Mouse (Mus musculus): ENCODE results near the gene 4930524B15Rik. TPM values are rescaled to one million over a fixed set of nuclear protein-coding genes. Genes with fewer than 3 reads are reported as not detected.
"Not testable (repeated sequence)": the region's sequence is repeated elsewhere in the genome, so short reads cannot be mapped to it uniquely, and the experiment has no call there.

Gene 4930524B15Rik
- polyA plus RNA-seq, 1 experiment from 2014 or later = not detected

GRCm38 (mm10) chr11:31949331-31949785 is 16.0 kb upstream of the 4930524B15Rik start:
- Histone ChIP-seq H3K4me1 (peaks cover 10% of the 10 kb centered on the region), H3K9me3 (replicated peaks) (no peaks in the 10 kb centered on the region), H3K4me3 (replicated peaks) (peak overlapping the region; percentile 47), H3K9ac (peak overlapping the region; percentile 29; the same call in 1 of the 2 replicates), H3K36me3 (no peaks in the 10 kb centered on the region), H3K27ac (replicated peaks) (no peak overlapping the region), H3K4me2 (replicated peaks) (peak overlapping the region; percentile 60), H3K27me3 (peaks cover 8% of the 10 kb centered on the region; the same call in 1 of the 2 replicates)
- no peak; the same call in 1 of the 2 replicates for ATAC-seq (ENCODE audit: insufficient number of reproducible peaks, low FRiP score, low TSS enrichment, low read depth)
- 3% methylated on average over 17 of the region's 17 CpGs for WGBS

GRCm38 (mm10) chr11:31960071-31960470 is 5.3 kb upstream of the 4930524B15Rik start:
- Histone ChIP-seq H3K27me3 (no peaks in the 10 kb centered on the region), H3K4me3 (replicated peaks) (no peak overlapping the region), H3K9me3 (replicated peaks) (no peaks in the 10 kb centered on the region), H3K9ac (no peak overlapping the region), H3K36me3 (no peaks in the 10 kb centered on the region), H3K27ac (replicated peaks) (no peak overlapping the region), H3K4me2 (replicated peaks) (no peak overlapping the region), H3K4me1 (no peaks in the 10 kb centered on the region)
- ATAC-seq (ENCODE audit: insufficient number of reproducible peaks, low FRiP score, low TSS enrichment, low read depth) = no peak

GRCm38 (mm10) chr11:31963993-31964392 is 1.4 kb upstream of the 4930524B15Rik start:
- ATAC-seq (ENCODE audit: insufficient number of reproducible peaks, low FRiP score, low TSS enrichment, low read depth) = no peak
- Histone ChIP-seq H3K27me3 (no peaks in the 10 kb centered on the region), H3K4me2 (replicated peaks) (no peak overlapping the region), H3K27ac (replicated peaks) (no peak overlapping the region), H3K4me1 (peaks cover 4% of the 10 kb centered on the region; the same call in 1 of the 2 replicates), H3K4me3 (replicated peaks) (no peak overlapping the region), H3K9me3 (replicated peaks) (no peaks in the 10 kb centered on the region), H3K36me3 (no peaks in the 10 kb centered on the region), H3K9ac (no peak overlapping the region)
- WGBS = 91% methylated on average over 1 of the region's 1 CpGs

- no peaks in the 10 kb centered on the region for H3K9me3 ChIP-seq (replicated peaks)
- no peaks in the 10 kb centered on the region for H3K27me3 ChIP-seq
- no peak overlapping the region for H3K27ac ChIP-seq (replicated peaks)
- 76% methylated on average over 4 of the region's 4 CpGs for WGBS
- no peaks in the 10 kb centered on the region for H3K36me3 ChIP-seq
- no peaks in the 10 kb centered on the region for H3K4me1 ChIP-seq
- no peak for ATAC-seq (ENCODE audit: insufficient number of reproducible peaks, low FRiP score, low TSS enrichment, low read depth)
- H3K9ac ChIP-seq = no peak overlapping the region
- H3K4me3 ChIP-seq (replicated peaks) = no peak overlapping the region
- H3K4me2 ChIP-seq (replicated peaks) = no peak overlapping the region
Observed at GRCm38 (mm10) chr11:31974132-31974531, 8.7 kb downstream of the 4930524B15Rik start.

DNA sequence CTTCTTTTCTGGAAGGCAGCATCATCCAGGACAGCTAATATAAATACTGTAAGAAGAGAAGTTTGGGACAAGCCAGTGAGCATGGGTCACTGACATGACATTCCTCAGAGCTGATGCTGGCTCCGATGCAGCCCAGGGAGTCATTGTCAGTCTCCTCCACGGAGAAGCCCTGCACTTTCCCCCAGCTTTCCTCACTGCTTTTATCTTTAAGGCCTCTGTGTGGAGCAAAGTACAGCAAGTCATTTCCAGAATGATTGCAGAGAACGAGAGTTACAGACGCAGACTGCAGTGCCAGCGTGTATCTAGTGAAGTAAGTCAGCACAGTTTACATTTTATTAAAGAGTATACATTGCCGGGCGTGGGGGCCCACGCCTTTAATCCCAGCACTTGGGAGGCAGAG is 9.4 kb downstream of the 4930524B15Rik start:
- WGBS = 58% methylated on average over 8 of the region's 8 CpGs

GRCm38 (mm10) chr11:31975678-31976077 is 10.3 kb downstream of the 4930524B15Rik start:
- no peaks in the 10 kb centered on the region for H3K36me3 ChIP-seq
- no peaks in the 10 kb centered on the region for H3K27me3 ChIP-seq
- H3K4me3 ChIP-seq (replicated peaks) = no peak overlapping the region
- no peak overlapping the region for H3K4me2 ChIP-seq (replicated peaks)
- no peak for ATAC-seq (ENCODE audit: insufficient number of reproducible peaks, low FRiP score, low TSS enrichment, low read depth)
- H3K9me3 ChIP-seq (replicated peaks) = no peaks in the 10 kb centered on the region
- H3K9ac ChIP-seq = no peak overlapping the region
- WGBS = 80% methylated on average over 5 of the region's 5 CpGs
- H3K4me1 ChIP-seq = no peaks in the 10 kb centered on the region
- no peak overlapping the region for H3K27ac ChIP-seq (replicated peaks)

More for the DNA sequence above, 9.4 kb downstream of the 4930524B15Rik start:
- Histone ChIP-seq H3K9ac (no peak overlapping the region), H3K27me3 (no peaks in the 10 kb centered on the region), H3K27ac (replicated peaks) (no peak overlapping the region), H3K4me1 (no peaks in the 10 kb centered on the region), H3K4me3 (replicated peaks) (no peak overlapping the region), H3K4me2 (replicated peaks) (no peak overlapping the region), H3K9me3 (replicated peaks) (no peaks in the 10 kb centered on the region), H3K36me3 (no peaks in the 10 kb centered on the region)
- no peak for ATAC-seq (ENCODE audit: insufficient number of reproducible peaks, low FRiP score, low TSS enrichment, low read depth)

GRCm38 (mm10) chr11:31976137-31976536 is 10.7 kb downstream of the 4930524B15Rik start:
- H3K27me3 ChIP-seq = no peaks in the 10 kb centered on the region
- no peak overlapping the region for H3K27ac ChIP-seq (replicated peaks)
- H3K4me2 ChIP-seq (replicated peaks) = no peak overlapping the region
- H3K4me1 ChIP-seq = no peaks in the 10 kb centered on the region
- no peaks in the 10 kb centered on the region for H3K36me3 ChIP-seq
- WGBS = 68% methylated on average over 5 of the region's 5 CpGs
- no peak overlapping the region for H3K9ac ChIP-seq
- no peak for ATAC-seq (ENCODE audit: insufficient number of reproducible peaks, low FRiP score, low TSS enrichment, low read depth)
- H3K9me3 ChIP-seq (replicated peaks) = no peaks in the 10 kb centered on the region
- H3K4me3 ChIP-seq (replicated peaks) = no peak overlapping the region

- 89% methylated on average over 5 of the region's 5 CpGs for WGBS
- H3K27me3 ChIP-seq; H3K4me2 ChIP-seq (replicated peaks); ATAC-seq (ENCODE audit: insufficient number of reproducible peaks, low FRiP score, low TSS enrichment, low read depth); H3K9ac ChIP-seq; H3K36me3 ChIP-seq; H3K27ac ChIP-seq (replicated peaks); H3K4me3 ChIP-seq (replicated peaks); H3K9me3 ChIP-seq (replicated peaks); H3K4me1 ChIP-seq: not testable (repeated sequence)
Observed at GRCm38 (mm10) chr11:31980089-31980488, 14.7 kb downstream of the 4930524B15Rik start.

- 83% methylated on average over 7 of the region's 7 CpGs for WGBS
- no peak for ATAC-seq (ENCODE audit: insufficient number of reproducible peaks, low FRiP score, low TSS enrichment, low read depth)
- Histone ChIP-seq H3K4me1 (no peaks in the 10 kb centered on the region), H3K36me3 (no peaks in the 10 kb centered on the region), H3K9me3 (replicated peaks) (no peaks in the 10 kb centered on the region), H3K27ac (replicated peaks) (no peak overlapping the region), H3K4me3 (replicated peaks) (no peak overlapping the region), H3K9ac (no peak overlapping the region), H3K27me3 (no peaks in the 10 kb centered on the region), H3K4me2 (replicated peaks) (no peak overlapping the region)
Observed at GRCm38 (mm10) chr11:31981830-31982229, 16.4 kb downstream of the 4930524B15Rik start.

DNA sequence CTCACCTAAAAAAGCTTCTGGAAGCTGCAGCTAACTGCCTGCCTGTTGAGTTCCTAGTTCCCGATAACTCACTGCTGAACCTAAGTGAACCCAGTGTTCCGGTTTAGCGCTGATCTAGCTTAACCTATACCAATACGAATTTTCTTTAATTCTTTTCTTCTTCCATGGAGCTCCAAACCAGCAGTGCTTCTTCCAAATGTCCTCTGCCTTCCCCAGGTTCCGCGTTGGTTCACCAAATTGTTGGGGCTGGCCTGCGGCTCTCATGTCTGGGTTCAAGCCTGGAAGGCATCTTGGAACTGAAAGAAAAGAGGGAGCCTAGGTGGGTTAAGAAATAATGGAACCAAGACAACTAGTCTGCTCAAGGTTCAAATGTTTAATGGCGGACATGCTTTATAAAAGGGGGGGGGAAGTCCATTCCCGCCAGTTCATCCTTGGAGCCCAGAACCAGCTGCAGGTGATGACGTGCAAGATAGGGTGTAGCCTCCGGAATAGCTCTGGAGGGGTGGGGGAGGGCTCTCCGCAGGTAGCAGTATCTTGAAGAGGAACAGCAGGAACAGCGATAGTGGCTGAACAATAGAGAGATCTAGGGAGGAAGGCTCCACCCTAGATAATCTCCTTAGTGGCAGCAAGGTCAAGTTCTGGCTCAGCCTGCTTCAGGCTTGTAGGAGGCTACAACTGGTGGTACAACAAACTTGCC is 17.0 kb downstream of the 4930524B15Rik start:
- H3K27me3 ChIP-seq; H3K4me3 ChIP-seq (replicated peaks); ATAC-seq (ENCODE audit: insufficient number of reproducible peaks, low FRiP score, low TSS enrichment, low read depth); H3K4me2 ChIP-seq (replicated peaks); H3K4me1 ChIP-seq; H3K9ac ChIP-seq; H3K9me3 ChIP-seq (replicated peaks); H3K27ac ChIP-seq (replicated peaks); H3K36me3 ChIP-seq: not testable (repeated sequence)
- 82% methylated on average over 13 of the region's 13 CpGs for WGBS

DNA sequence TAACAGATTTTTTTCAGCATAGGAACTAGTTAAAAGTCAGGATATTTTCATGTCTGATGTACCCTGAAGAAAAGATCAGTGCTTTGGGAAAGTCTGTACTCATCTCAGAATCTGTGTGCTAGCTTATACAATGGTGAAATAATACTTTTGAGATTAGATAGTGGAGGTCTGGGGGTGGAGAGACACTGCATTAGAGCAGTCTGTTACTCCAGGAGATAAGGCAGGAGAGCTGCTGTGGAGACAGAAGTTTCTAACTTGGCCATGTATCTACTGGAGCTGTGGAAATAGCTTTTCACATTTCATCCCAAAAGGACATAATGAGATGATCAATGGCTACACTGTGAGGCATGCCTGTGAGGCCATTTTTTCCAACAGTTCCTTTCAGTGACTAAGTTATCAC is 17.9 kb downstream of the 4930524B15Rik start:
- ATAC-seq (ENCODE audit: insufficient number of reproducible peaks, low FRiP score, low TSS enrichment, low read depth) = no peak

DNA sequence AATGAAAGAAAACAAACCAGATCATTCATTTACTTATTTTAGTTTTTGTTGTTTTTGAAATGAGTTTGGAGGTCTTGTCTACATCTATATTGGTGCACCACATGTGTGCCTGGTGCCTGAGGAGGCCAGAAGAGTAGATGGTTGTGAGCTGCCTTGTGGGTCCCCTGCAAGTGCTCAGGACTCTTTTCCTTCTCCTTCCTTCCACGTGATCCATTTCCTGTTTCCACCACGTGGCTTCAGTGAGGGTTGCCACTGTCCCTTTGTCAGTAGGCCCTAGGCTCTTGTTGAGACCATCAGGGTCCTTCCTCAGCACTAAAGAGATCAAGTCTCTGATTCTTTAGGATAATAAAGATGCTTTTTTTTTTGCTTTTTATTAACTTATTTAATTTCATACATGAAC is 19.4 kb downstream of the 4930524B15Rik start:
- Histone ChIP-seq H3K27ac (replicated peaks) (no peak overlapping the region), H3K4me3 (replicated peaks) (no peak overlapping the region), H3K9ac (no peak overlapping the region), H3K36me3 (no peaks in the 10 kb centered on the region), H3K4me1 (no peaks in the 10 kb centered on the region), H3K4me2 (replicated peaks) (no peak overlapping the region), H3K9me3 (replicated peaks) (no peaks in the 10 kb centered on the region), H3K27me3 (no peaks in the 10 kb centered on the region)
- 66% methylated on average over 2 of the region's 2 CpGs for WGBS
- no peak for ATAC-seq (ENCODE audit: insufficient number of reproducible peaks, low FRiP score, low TSS enrichment, low read depth)

More for the DNA sequence above, 17.9 kb downstream of the 4930524B15Rik start:
- Histone ChIP-seq H3K27me3 (no peaks in the 10 kb centered on the region), H3K9me3 (replicated peaks) (no peaks in the 10 kb centered on the region), H3K4me1 (no peaks in the 10 kb centered on the region), H3K36me3 (no peaks in the 10 kb centered on the region), H3K4me3 (replicated peaks) (no peak overlapping the region), H3K4me2 (replicated peaks) (no peak overlapping the region), H3K27ac (replicated peaks) (no peak overlapping the region), H3K9ac (no peak overlapping the region)
